Mouse (Mus musculus) gastrocnemius, adult 8-10 months (tissue): Measurements from ENCODE around the gene Huwe1. TPM values are rescaled to one million over a fixed set of nuclear protein-coding genes. Genes with fewer than 3 reads are reported as not detected.

ENCODE experiments used
- DNase-seq, 2 experiments: peaks; one replicate each; pipeline ENCODE4 v3.0.0; 2022; ENCODE audit warnings: low spot score in 2 of 2
- total RNA-seq, 4 experiments: library from RNA; stranded (reverse); gene quantifications; 2 replicates each; pipeline ENCODE4 v1.2.4; 2022

The Huwe1 gene
- 100 to 1,000 TPM; 117 to 155 (median 129) TPM for total RNA-seq

- DNase-seq: peak; percentile 36 to 40
These were observed at the start of gene Huwe1 for GRCm38 (mm10) chrX:151800701-151801511. TSS of gene Huwe1 (plus strand) at chrX:151800807.

DNA sequence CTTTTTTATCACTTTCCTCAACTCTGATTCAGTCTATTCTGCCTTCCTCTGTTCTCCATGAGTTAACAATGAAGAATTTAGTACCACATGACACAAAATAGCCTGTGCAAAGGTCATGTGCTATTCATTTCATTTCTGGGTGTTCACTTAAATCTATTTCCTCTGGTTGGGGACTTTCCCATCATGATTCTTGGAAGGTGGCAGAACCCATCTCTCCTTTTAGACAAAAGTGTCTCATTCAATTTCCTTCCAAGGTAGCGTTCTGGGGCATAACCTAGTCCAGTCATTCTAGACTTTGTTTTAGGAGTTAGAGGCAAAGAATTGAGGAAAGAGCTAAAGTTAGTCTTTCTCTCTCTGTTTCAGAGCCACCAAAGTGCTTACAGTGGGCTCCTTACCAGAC is 20.3 kb upstream of the Huwe1 start:
- DNase-seq: no peak

- no peak for DNase-seq
These were observed 17.7 kb upstream of the Huwe1 start for GRCm38 (mm10) chrX:151782939-151783338.

- DNase-seq: no peak
These were observed 7.8 kb upstream of the Huwe1 start for GRCm38 (mm10) chrX:151792766-151793165.

GRCm38 (mm10) chrX:151797970-151798369 is 2.6 kb upstream of the Huwe1 start:
- no peak for DNase-seq

- no peak for DNase-seq
These were observed 1.8 kb downstream of the Huwe1 start for GRCm38 (mm10) chrX:151802328-151802955.

- peak; percentile 87 to 93 for DNase-seq
These were observed 2.6 kb downstream of the Huwe1 start for GRCm38 (mm10) chrX:151802956-151803776.

GRCm38 (mm10) chrX:151803777-151804101 is 3.1 kb downstream of the Huwe1 start:
- DNase-seq: peak in 1 of 2 experiments; percentile 2

- DNase-seq: no peak
These were observed 3.8 kb downstream of the Huwe1 start for GRCm38 (mm10) chrX:151804388-151804787.

GRCm38 (mm10) chrX:151811481-151811880 is 10.9 kb downstream of the Huwe1 start:
- DNase-seq: no peak

DNA sequence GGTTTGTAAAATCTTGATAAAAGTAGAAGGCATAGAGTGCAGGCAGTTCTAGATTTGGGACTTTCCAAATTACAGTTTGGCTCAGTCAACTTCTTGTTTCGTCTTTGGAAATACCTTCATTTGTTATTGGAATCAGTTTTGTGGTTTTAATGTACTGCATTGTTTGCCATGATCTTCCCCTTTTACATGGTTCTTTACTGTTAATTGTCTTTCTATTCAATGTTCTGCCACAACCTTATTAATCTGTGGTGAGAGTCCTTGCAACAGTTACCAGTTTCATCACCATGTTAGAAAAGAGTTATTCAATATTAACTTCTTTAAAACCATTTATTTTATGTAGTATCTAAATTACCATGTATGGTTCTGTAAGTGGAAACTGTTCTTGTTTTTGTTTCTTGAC is 13.0 kb downstream of the Huwe1 start:
- no peak for DNase-seq

DNA sequence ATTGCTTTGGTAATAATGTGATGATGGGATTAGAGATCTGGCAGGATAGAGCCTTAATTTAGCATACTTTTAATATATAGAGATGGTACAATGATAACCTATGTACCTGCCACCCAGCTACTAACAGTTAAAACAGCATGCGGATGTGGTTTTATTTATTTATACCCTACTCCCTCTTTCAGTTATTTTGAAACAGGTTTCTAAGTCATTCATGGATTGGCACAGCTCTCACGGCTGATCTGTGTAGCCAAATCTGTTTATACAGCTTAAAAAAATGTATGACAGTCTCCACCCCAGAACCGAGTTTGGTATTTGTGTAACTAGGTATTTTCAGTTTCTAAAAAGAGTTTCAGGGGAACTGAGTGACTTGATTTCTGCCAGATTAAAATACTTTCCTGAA is 17.1 kb downstream of the Huwe1 start:
- no peak for DNase-seq

DNA sequence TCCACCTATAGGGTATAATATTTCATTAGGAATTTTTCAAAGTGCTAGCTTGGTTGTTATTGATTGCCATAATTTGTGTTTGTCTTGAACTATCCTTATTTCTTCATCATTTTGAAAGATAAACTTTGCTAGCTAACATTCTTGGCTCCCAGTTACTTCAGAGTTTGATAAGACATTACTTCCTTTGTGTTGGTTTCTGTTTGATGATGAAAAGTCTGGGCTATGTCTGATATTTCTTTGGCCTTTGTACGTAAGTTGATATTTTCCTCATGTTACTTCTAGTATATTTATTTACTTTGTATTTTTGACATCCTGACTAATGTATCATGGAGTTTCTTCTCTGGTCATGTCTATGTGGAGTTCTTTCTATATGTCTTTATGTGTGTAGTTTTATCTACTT is 28.4 kb downstream of the Huwe1 start:
- no peak for DNase-seq

DNA sequence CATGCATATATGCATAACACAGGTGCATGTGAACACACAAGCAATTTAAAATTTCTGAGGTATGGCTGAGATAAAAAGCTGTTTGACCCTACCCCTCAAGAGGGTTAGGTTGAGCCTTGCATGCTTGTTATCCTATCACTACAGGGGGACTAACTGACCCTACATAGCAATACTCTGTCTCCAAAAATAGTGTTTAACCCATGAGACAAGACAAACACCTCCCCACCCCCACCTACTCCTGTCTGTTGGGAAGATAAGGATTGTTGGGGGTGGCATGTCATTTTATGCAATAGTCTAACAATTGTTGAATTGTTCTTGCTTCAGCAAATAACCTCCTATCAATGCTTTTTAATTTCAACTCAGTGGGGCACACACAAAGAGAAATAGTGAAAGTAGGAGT is 30.7 kb downstream of the Huwe1 start:
- no peak for DNase-seq

- DNase-seq: no peak
These were observed 32.4 kb downstream of the Huwe1 start for GRCm38 (mm10) chrX:151832982-151833381.

DNA sequence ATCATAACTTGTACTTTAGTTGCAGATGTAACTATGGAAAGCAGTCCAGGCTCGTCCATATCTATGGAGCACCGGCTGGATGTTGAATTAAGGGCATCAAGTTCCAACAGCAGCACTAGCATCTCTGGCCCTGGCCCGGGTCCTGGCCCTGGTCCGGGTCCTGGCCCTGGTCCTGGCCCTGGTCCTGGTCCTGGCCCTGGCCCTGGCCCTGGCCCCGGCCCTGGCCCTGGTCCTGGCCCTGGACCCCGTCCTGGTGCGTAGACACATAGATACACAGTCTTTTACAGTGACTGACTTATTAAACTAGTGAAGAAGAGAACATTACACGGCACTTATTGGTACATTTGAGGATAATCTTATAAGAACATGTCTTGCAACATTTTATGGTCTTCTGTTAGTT is 58.8 kb downstream of the Huwe1 start:
- DNase-seq: peak; percentile 7 to 34

DNA sequence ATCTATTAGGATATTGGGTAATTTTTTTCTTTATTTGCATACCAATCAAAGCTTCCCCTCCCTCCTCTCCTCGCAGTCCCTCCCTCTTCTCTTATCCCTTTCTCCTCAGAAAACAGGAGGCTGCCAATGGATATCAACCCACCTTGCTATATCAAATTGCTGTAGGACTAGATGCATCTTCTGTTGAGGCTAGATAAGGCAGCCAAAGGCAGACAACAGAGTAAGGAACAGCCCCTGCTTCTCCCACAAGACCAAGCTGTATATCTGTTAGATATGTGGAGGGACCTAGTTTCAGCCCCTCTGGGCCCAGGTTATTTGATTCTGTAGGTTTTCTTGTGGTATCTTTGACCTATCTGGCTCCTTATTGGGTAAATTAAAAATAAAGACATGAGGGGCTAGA is 110.1 kb downstream of the Huwe1 start:
- DNase-seq: no peak

GRCm38 (mm10) chrX:151912267-151912666 is 111.7 kb downstream of the Huwe1 start:
- DNase-seq: no peak

DNA sequence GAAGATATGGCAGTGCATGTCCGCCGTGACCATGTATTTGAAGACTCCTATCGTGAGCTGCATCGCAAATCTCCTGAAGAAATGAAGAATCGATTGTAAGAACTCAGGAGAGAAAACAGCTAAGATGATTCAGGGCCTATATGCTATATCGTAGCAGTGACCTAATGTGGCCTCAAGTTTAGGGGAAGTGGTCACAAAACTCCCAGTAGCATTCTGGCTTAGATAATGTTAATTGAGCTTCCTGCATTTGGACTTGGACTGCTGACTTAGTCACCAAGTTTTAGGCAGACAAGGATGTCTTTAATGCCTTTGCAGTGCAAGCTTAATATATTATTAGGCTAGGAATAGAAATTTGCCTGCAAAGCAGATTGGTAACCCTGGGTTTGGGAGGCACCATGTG is 128.8 kb downstream of the Huwe1 start:
- DNase-seq: no peak

- DNase-seq: no peak
These were observed 138.2 kb downstream of the Huwe1 start for GRCm38 (mm10) chrX:151938852-151939251.

DNA sequence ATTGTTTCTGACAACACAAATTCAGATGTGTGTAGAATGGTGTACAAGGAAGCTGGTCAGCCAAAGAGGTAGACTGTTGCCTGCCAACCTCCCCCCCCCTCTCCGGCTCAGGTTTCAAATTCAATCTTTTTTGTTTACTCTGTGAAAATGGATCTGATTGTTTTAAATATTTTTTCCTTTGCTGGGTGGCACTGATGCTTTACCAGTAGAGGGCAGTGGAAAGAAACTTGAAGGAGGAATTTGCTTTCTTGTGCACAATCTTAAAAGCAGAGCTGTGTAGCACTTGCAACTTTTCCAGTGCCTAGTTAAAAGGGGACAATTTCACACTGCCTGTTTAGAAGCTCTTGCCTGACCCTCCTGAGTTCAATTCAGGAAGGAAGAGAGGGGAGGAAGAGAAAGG is 146.4 kb downstream of the Huwe1 start:
- DNase-seq: no peak

- no peak for DNase-seq
These were observed 147.2 kb downstream of the Huwe1 start for GRCm38 (mm10) chrX:151947781-151948180.
